Mouse (Mus musculus) kidney, adult 2 months (tissue): ENCODE measurements around the gene Tnfrsf25.

Experiments used
- CTCF ChIP-seq: fragments of 200-500 bp; conservative IDR thresholded peaks from 2 replicates; pipeline ENCODE4 v1.5.1; 2011; ENCODE audit warnings: low read depth, mild to moderate bottlenecking, control low read depth, low read length, moderate library complexity, mixed read lengths; ENCODE audit not compliant: insufficient read depth, insufficient read length
- POLR2A ChIP-seq: fragments of 200-500 bp; IDR thresholded peaks from one replicate; pipeline ENCODE4 v1.6.1; 2011; ENCODE audit warnings: low read depth, low read length, control low read depth

DNA sequence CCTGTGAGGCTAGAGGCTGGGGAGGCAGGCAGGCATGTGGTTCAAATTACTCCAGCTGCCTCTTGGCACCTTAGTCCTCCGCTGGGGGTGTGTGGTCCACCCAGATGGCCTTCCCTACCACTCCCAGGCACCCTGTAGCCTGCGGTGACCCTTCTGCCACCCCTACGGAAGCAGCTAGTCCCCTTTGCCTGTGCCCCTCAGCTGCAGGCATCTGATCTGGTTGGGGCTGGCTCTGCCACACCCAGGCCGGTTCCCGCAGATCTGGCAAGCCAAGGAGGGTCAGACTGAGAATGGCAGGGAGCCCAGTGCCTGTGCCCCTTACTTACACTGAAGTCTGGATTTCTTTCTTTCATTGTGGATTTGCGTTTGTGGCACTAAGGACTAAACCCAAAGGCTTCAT, 42.0 kb upstream of the Tnfrsf25 start:
- no peak for TF ChIP-seq CTCF
- TF ChIP-seq POLR2A: no peak
